Mouse (Mus musculus): Measurements from ENCODE around the gene Mrps18c. TPM values are rescaled to one million over a fixed set of nuclear protein-coding genes. Genes with fewer than 3 reads are reported as not detected.

The Mrps18c gene
- polyA plus RNA-seq, 1 experiment = 142 TPM

GRCm38 (mm10) chr5:100775778-100776404, 22.5 kb upstream of the Mrps18c start:
- H3K4me3 ChIP-seq (ENCODE audit: insufficient read depth, low read length) = no peak overlapping the region
- no peak overlapping the region for H3K27ac ChIP-seq (ENCODE audit: insufficient read depth, low read depth, low read length)
- TF ChIP-seq POLR2A (IDR thresholded peaks at IDR 0.05; ENCODE audit: borderline replicate concordance, low read depth, low read length) (no peak), CTCF (IDR thresholded peaks at IDR 0.05; ENCODE audit: low read depth, low read length) (no peak)
- H3K4me1 ChIP-seq (ENCODE audit: control insufficient read depth, insufficient read depth, low read length) = no peaks in the 10 kb centered on the region

DNA sequence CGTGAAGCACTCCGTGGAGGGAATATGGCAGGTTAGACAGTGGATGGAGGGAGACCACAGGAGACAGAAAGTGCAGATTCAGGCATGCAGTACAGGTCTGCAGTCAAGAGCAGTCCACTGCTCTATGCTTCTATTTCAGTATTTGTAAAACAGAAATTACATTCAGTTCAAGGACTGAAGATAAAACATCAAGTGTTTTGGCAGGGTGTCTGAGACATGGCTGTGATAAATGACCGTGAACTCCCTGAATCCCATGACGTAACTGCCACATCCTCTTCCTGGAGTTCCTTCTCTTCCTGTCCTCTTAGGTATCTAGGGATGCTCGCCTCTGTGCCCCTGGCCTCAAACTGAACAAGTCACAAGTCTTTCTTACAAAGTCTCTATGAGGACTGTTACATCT, 21.5 kb upstream of the Mrps18c start:
- no peak for TF ChIP-seq CTCF (IDR thresholded peaks at IDR 0.05; ENCODE audit: low read depth, low read length)
- TF ChIP-seq POLR2A (IDR thresholded peaks at IDR 0.05; ENCODE audit: borderline replicate concordance, low read depth, low read length) = no peak

DNA sequence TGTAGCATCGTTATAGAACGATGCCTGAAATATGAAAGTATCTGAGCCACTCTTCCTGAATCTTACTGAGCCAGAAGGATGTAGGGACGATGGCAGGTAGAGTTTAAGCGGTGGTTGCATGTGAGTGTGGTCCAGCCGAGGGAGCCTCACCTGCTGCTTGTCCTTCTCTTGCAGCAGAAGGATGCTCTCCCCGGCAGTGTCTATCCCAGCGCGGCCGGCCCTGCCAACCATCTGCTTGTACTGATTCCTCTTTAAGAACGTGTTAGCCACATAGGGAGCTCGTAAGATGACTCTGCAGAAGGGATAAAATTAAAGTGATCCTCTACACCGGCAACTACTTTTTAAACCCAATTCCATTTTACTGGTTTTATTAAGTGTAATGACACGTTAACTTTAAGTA, 19.4 kb upstream of the Mrps18c start:
- Histone ChIP-seq H3K27ac (ENCODE audit: insufficient read depth, low read depth, low read length) (no peak overlapping the region), H3K4me3 (ENCODE audit: insufficient read depth, low read length) (no peak overlapping the region), H3K4me1 (ENCODE audit: control insufficient read depth, insufficient read depth, low read length) (no peaks in the 10 kb centered on the region)
- TF ChIP-seq POLR2A (IDR thresholded peaks at IDR 0.05; ENCODE audit: borderline replicate concordance, low read depth, low read length) (no peak), CTCF (IDR thresholded peaks at IDR 0.05; ENCODE audit: low read depth, low read length) (no peak)

More for the DNA sequence above, 21.5 kb upstream of the Mrps18c start:
- no peak overlapping the region for H3K27ac ChIP-seq (ENCODE audit: insufficient read depth, low read depth, low read length)
- no peak overlapping the region for H3K4me3 ChIP-seq (ENCODE audit: insufficient read depth, low read length)
- no peaks in the 10 kb centered on the region for H3K4me1 ChIP-seq (ENCODE audit: control insufficient read depth, insufficient read depth, low read length)

GRCm38 (mm10) chr5:100787527-100787926, 10.9 kb upstream of the Mrps18c start:
- Histone ChIP-seq H3K4me3 (ENCODE audit: insufficient read depth, low read length) (no peak overlapping the region), H3K4me1 (ENCODE audit: control insufficient read depth, insufficient read depth, low read length) (no peaks in the 10 kb centered on the region), H3K27ac (ENCODE audit: insufficient read depth, low read depth, low read length) (no peak overlapping the region)
- TF ChIP-seq CTCF (IDR thresholded peaks at IDR 0.05; ENCODE audit: low read depth, low read length) = no peak
- TF ChIP-seq POLR2A (IDR thresholded peaks at IDR 0.05; ENCODE audit: borderline replicate concordance, low read depth, low read length) = no peak

DNA sequence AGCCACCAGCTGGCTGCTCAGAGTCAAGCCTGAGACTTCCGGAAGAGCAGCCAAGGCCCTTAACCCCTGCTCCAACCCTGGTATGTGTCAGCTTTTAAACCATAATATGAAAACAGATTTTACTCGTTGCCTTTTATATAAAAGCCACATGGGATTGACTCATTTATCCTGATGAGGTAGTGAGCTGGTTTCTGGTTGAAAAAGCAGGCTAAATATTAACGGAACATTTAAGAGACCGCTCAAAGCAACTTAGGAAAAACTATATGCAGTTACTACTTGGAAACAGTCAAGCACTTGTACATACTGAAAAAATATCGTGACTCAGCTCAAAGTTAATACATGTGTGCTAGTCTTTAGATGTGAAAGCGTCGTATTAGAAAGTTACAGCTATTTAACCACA, 6.2 kb upstream of the Mrps18c start:
- no peak overlapping the region for H3K4me3 ChIP-seq (ENCODE audit: insufficient read depth, low read length)
- H3K27ac ChIP-seq (ENCODE audit: insufficient read depth, low read depth, low read length) = no peak overlapping the region
- TF ChIP-seq CTCF (IDR thresholded peaks at IDR 0.05; ENCODE audit: low read depth, low read length) (no peak), POLR2A (IDR thresholded peaks at IDR 0.05; ENCODE audit: borderline replicate concordance, low read depth, low read length) (no peak)
- H3K4me1 ChIP-seq (ENCODE audit: control insufficient read depth, insufficient read depth, low read length) = no peaks in the 10 kb centered on the region

DNA sequence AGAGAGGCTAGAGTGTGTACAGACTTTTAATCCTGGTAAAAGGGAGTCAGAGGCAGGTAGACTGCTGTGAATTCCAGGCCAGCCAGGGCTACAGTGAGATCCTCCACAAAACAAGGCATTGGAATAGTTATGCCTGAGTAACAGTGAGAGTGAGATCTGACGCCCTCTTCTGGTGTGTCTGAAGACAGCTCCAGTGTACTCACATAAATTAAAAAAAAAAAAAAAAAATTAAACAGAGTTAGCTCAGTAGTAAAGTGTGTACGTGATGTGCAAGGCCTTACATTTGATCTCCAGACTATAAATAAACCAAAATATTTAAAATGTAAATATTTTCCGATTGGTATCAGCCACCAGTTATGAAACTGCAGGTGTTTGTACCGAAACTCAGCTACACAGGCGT, 4.3 kb upstream of the Mrps18c start:
- Histone ChIP-seq H3K4me3 (ENCODE audit: insufficient read depth, low read length) (no peak overlapping the region), H3K4me1 (ENCODE audit: control insufficient read depth, insufficient read depth, low read length) (no peaks in the 10 kb centered on the region), H3K27ac (ENCODE audit: insufficient read depth, low read depth, low read length) (no peak overlapping the region)
- TF ChIP-seq POLR2A (IDR thresholded peaks at IDR 0.05; ENCODE audit: borderline replicate concordance, low read depth, low read length) (no peak), CTCF (IDR thresholded peaks at IDR 0.05; ENCODE audit: low read depth, low read length) (no peak)

- Histone ChIP-seq H3K27ac (ENCODE audit: insufficient read depth, low read depth, low read length) (no peak overlapping the region), H3K4me3 (ENCODE audit: insufficient read depth, low read length) (no peak overlapping the region), H3K4me1 (ENCODE audit: control insufficient read depth, insufficient read depth, low read length) (peaks cover 3% of the 10 kb centered on the region; the same call in 1 of the 2 replicates)
- TF ChIP-seq POLR2A (IDR thresholded peaks at IDR 0.05; ENCODE audit: borderline replicate concordance, low read depth, low read length) (no peak), CTCF (IDR thresholded peaks at IDR 0.05; ENCODE audit: low read depth, low read length) (no peak)
Observed at GRCm38 (mm10) chr5:100818341-100818740, 19.9 kb downstream of the Mrps18c start.

GRCm38 (mm10) chr5:100819568-100820480, 21.4 kb downstream of the Mrps18c start:
- Histone ChIP-seq H3K27ac (ENCODE audit: insufficient read depth, low read depth, low read length) (peak overlapping the region; percentile 44; the same call in 1 of the 2 replicates), H3K4me1 (ENCODE audit: control insufficient read depth, insufficient read depth, low read length) (peaks cover 3% of the 10 kb centered on the region; the same call in 1 of the 2 replicates), H3K4me3 (ENCODE audit: insufficient read depth, low read length) (peak overlapping the region; percentile 96)
- no peak for TF ChIP-seq CTCF (IDR thresholded peaks at IDR 0.05; ENCODE audit: low read depth, low read length)
- TF ChIP-seq POLR2A (IDR thresholded peaks at IDR 0.05; ENCODE audit: borderline replicate concordance, low read depth, low read length) = no peak

DNA sequence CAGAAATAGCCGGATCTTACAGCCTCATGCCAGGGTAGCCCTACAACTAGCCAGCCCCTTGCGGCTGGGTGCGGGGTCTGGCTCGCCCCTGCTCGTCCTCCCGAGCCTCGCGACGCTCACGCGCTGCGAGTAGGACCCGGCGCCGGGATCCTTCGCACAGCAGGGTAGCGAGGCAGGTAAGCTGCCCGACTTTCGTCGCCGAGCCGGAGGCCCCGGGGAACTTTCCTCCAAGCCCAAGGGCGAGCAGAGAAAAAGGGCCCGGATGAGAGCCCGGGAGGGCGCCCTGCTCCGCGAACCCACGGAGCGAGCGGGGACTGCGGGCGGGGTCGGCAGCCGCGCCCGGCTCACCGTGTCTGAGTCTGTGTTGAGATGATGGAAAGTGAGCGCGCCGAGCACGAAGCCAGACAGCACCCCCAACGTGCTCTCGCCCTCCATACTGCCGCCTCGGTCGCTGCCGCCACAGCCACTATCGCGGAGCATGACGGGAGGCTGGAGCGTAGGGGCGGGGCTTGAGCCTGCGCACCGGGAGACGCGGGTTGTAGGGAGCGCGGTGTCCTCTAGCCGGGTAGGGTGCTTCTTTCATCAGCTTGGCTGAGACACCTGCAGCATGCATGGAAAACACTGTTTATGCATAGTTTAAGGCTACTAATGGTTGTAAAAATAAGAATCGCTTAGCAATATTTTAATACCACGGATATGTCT, 22.2 kb downstream of the Mrps18c start, which contains the start of gene Abraxas1:
Abraxas1 (minus strand) TSS at position 483 of the 702 bp plus-strand sequence.
- peak within 1 kb of the TSS; percentile 44 for H3K27ac ChIP-seq (ENCODE audit: insufficient read depth, low read depth, low read length)
- TF ChIP-seq CTCF (IDR thresholded peaks at IDR 0.05; ENCODE audit: low read depth, low read length) = no peak
- no peak for TF ChIP-seq POLR2A (IDR thresholded peaks at IDR 0.05; ENCODE audit: borderline replicate concordance, low read depth, low read length)
- peaks cover 3% of the 10 kb centered on the region; the same call in 1 of the 2 replicates for H3K4me1 ChIP-seq (ENCODE audit: control insufficient read depth, insufficient read depth, low read length)
- H3K4me3 ChIP-seq (ENCODE audit: insufficient read depth, low read length) = peak within 1 kb of the TSS; percentile 96

Data from bone marrow macrophage, adult 2 months (primary cell).